Mouse (Mus musculus) cerebellum, adult 18-20 months (tissue): Measurements from ENCODE around the gene Ssx2ip.

Experiments used
- DNase-seq, 2 experiments: peaks; one replicate each; pipeline ENCODE4 v3.0.0; 2021

The Ssx2ip gene

GRCm38 (mm10) chr3:146404311-146405201 is at the start of gene Ssx2ip:
Ssx2ip (plus strand) TSS chr3:146404642.
- peak; percentile 98 to 99 for DNase-seq

- DNase-seq = no peak
Observed at GRCm38 (mm10) chr3:146355146-146355545, 49.3 kb upstream of the Ssx2ip start.

GRCm38 (mm10) chr3:146365471-146365870 is 39.0 kb upstream of the Ssx2ip start:
- DNase-seq = no peak

- no peak for DNase-seq
Observed at GRCm38 (mm10) chr3:146367058-146367457, 37.4 kb upstream of the Ssx2ip start.

- DNase-seq = no peak
Observed at GRCm38 (mm10) chr3:146370553-146371095, 33.8 kb upstream of the Ssx2ip start.

- no peak for DNase-seq
Observed at GRCm38 (mm10) chr3:146371201-146371600, 33.2 kb upstream of the Ssx2ip start.

GRCm38 (mm10) chr3:146374596-146375175 is 29.8 kb upstream of the Ssx2ip start:
- no peak for DNase-seq

- DNase-seq = no peak
Observed at GRCm38 (mm10) chr3:146375224-146375657, 29.2 kb upstream of the Ssx2ip start.

- no peak for DNase-seq
Observed at GRCm38 (mm10) chr3:146376337-146377130, 27.9 kb upstream of the Ssx2ip start.

GRCm38 (mm10) chr3:146377216-146377615 is 27.2 kb upstream of the Ssx2ip start:
- no peak for DNase-seq

- no peak for DNase-seq
Observed at GRCm38 (mm10) chr3:146378753-146379152, 25.7 kb upstream of the Ssx2ip start.

- DNase-seq = no peak
Observed at GRCm38 (mm10) chr3:146379740-146380466, 24.5 kb upstream of the Ssx2ip start.

- DNase-seq = no peak
Observed at GRCm38 (mm10) chr3:146380874-146381273, 23.6 kb upstream of the Ssx2ip start.

GRCm38 (mm10) chr3:146381471-146381870 is 23.0 kb upstream of the Ssx2ip start:
- no peak for DNase-seq

- DNase-seq = no peak
Observed at GRCm38 (mm10) chr3:146386800-146387199, 17.6 kb upstream of the Ssx2ip start.

- no peak for DNase-seq
Observed at GRCm38 (mm10) chr3:146392656-146393321, 11.7 kb upstream of the Ssx2ip start.

- no peak for DNase-seq
Observed at GRCm38 (mm10) chr3:146393641-146394100, 10.8 kb upstream of the Ssx2ip start.

- no peak for DNase-seq
Observed at GRCm38 (mm10) chr3:146396256-146396655, 8.2 kb upstream of the Ssx2ip start.

- no peak for DNase-seq
Observed at GRCm38 (mm10) chr3:146396934-146397333, 7.5 kb upstream of the Ssx2ip start.

- no peak for DNase-seq
Observed at GRCm38 (mm10) chr3:146397847-146398246, 6.6 kb upstream of the Ssx2ip start.

GRCm38 (mm10) chr3:146399203-146399602 is 5.2 kb upstream of the Ssx2ip start:
- DNase-seq = no peak

- DNase-seq = peak in 1 of 2 experiments; percentile 42
Observed at GRCm38 (mm10) chr3:146403770-146404169, 672 bp upstream of the Ssx2ip start.
